Mouse (Mus musculus): Measurements from ENCODE around the gene Tmem87a.
A peak's percentile ranks its signal among the peaks of the same experiment; 100 is the strongest.

The Tmem87a gene

GRCm38 (mm10) chr2:120403986-120404822 lies at the start of gene Tmem87a:
TSS of gene Tmem87a (minus strand) at chr2:120404113.
- peak; percentile 97 for DNase-seq

- no peak for DNase-seq
Observed at GRCm38 (mm10) chr2:120452600-120452999, 48.7 kb upstream of the Tmem87a start.

- DNase-seq = no peak
Observed at GRCm38 (mm10) chr2:120450724-120451123, 46.8 kb upstream of the Tmem87a start.

GRCm38 (mm10) chr2:120447306-120447705 lies 43.4 kb upstream of the Tmem87a start:
- no peak for DNase-seq

GRCm38 (mm10) chr2:120446373-120446772 lies 42.5 kb upstream of the Tmem87a start:
- peak; percentile 19 for DNase-seq

- DNase-seq = no peak
Observed at GRCm38 (mm10) chr2:120444486-120444885, 40.6 kb upstream of the Tmem87a start.

GRCm38 (mm10) chr2:120424386-120424785 lies 20.5 kb upstream of the Tmem87a start:
- no peak for DNase-seq

GRCm38 (mm10) chr2:120414738-120415414 lies 11.0 kb upstream of the Tmem87a start:
- peak; percentile 62 for DNase-seq

- DNase-seq = peak; percentile 11
Observed at GRCm38 (mm10) chr2:120414113-120414512, 10.2 kb upstream of the Tmem87a start.

GRCm38 (mm10) chr2:120411096-120411628 lies 7.2 kb upstream of the Tmem87a start:
- no peak for DNase-seq

- DNase-seq = no peak
Observed at GRCm38 (mm10) chr2:120404823-120405765, 1.2 kb upstream of the Tmem87a start.

- no peak for DNase-seq
Observed at GRCm38 (mm10) chr2:120403653-120403985, 294 bp downstream of the Tmem87a start, which contains the start of gene Ganc. TSS of gene Ganc (plus strand) at chr2:120403896.

- DNase-seq = no peak
Observed at GRCm38 (mm10) chr2:120402813-120403212, 1.1 kb downstream of the Tmem87a start.

GRCm38 (mm10) chr2:120397951-120398350 lies 6.0 kb downstream of the Tmem87a start:
- no peak for DNase-seq

- DNase-seq = no peak
Observed at GRCm38 (mm10) chr2:120392406-120392805, 11.5 kb downstream of the Tmem87a start.

- DNase-seq = no peak
Observed at GRCm38 (mm10) chr2:120390934-120391333, 13.0 kb downstream of the Tmem87a start.

GRCm38 (mm10) chr2:120389376-120389775 lies 14.5 kb downstream of the Tmem87a start:
- DNase-seq = no peak

- DNase-seq = no peak
Observed at GRCm38 (mm10) chr2:120387291-120387690, 16.6 kb downstream of the Tmem87a start.

GRCm38 (mm10) chr2:120386264-120386663 lies 17.6 kb downstream of the Tmem87a start:
- no peak for DNase-seq

- DNase-seq = no peak
Observed at GRCm38 (mm10) chr2:120373858-120374257, 30.1 kb downstream of the Tmem87a start.

- no peak for DNase-seq
Observed at GRCm38 (mm10) chr2:120367416-120368207, 36.3 kb downstream of the Tmem87a start.

GRCm38 (mm10) chr2:120366501-120366900 lies 37.4 kb downstream of the Tmem87a start:
- no peak for DNase-seq
